Mouse (Mus musculus) stomach, postnatal 0 days (tissue): ENCODE measurements around the gene Mgst2. TPM values are rescaled to one million over a fixed set of nuclear protein-coding genes. Genes with fewer than 3 reads are reported as not detected.
A peak's percentile ranks its signal among the peaks of the same experiment; 100 is the strongest.

Experiments used
- ATAC-seq: fragments of 200-750 bp; cut with Nextera tagmentation; 2 replicates; pipeline ENCODE4 v1.8.0; 2017; ENCODE audit not compliant: low FRiP score, low TSS enrichment
- DNase-seq: peaks from one replicate; pipeline ENCODE4 v3.0.0-alpha.2; 2016; ENCODE audit warnings: low spot score
- H3K27ac ChIP-seq: fragments of 300-500 bp; sonication (generic); replicated peaks from 2 replicates; pipeline ENCODE4 v1.5.1; 2014; ENCODE audit warnings: mild to moderate bottlenecking, control low read depth
- H3K27me3 ChIP-seq: fragments of 300-500 bp; sonication (generic); 2 replicates; pipeline ENCODE4 v1.6.1; 2014; ENCODE audit warnings: low read length; ENCODE audit not compliant: control insufficient read depth, insufficient read depth
- H3K36me3 ChIP-seq: fragments of 300-500 bp; sonication (generic); 2 replicates; pipeline ENCODE4 v1.6.1; 2014; ENCODE audit warnings: low read length, mixed read lengths; ENCODE audit not compliant: control insufficient read depth, insufficient read depth
- H3K4me1 ChIP-seq: fragments of 300-500 bp; sonication (generic); replicated peaks from 2 replicates; pipeline ENCODE4 v1.6.1; 2014; ENCODE audit warnings: antibody characterized with exemption; ENCODE audit not compliant: control insufficient read depth, insufficient read depth
- H3K4me2 ChIP-seq: fragments of 300-500 bp; sonication (generic); replicated peaks from 2 replicates; pipeline ENCODE4 v1.6.1; 2014; ENCODE audit warnings: low read depth, mild to moderate bottlenecking, control low read depth, moderate library complexity
- H3K4me3 ChIP-seq: fragments of 300-500 bp; sonication (generic); 2 replicates; pipeline ENCODE4 v1.5.1; 2014; ENCODE audit warnings: low read depth, low read length, control low read depth
- H3K9ac ChIP-seq: fragments of 300-500 bp; sonication (generic); 2 replicates; pipeline ENCODE4 v1.6.1; 2014; ENCODE audit warnings: mild to moderate bottlenecking, low read length, control low read depth, mixed read lengths
- H3K9me3 ChIP-seq: fragments of 300-500 bp; sonication (generic); 2 replicates; pipeline ENCODE4 v1.6.1; 2016; ENCODE audit warnings: low read length; ENCODE audit not compliant: control insufficient read depth
- CTCF ChIP-seq: IDR thresholded peaks from 2 replicates; pipeline ENCODE4 v1.5.1; 2016; ENCODE audit warnings: antibody characterized with exemption, low read depth, mild to moderate bottlenecking, moderate library complexity
- EP300 ChIP-seq: optimal IDR thresholded peaks from 2 replicates; pipeline ENCODE3; 2016; ENCODE audit warnings: antibody characterized with exemption
- WGBS: fragments of 180-500 bp; shearing (Covaris S2); extraction: QIAGEN DNeasy Blood & Tissue Kit; methylation state at CpG from one replicate; pipeline ENCODE4 v1.1.7; 2014; 5-methylcytosine and 5-hydroxymethylcytosine counted together
- polyA plus RNA-seq: library from polyadenylated mRNA; unstranded; fragments of >200 nt; fragmentation: Nextera tagmentation; extraction: Ambion mirVana; gene quantifications from 2 replicates; pipeline ENCODE4 v1.2.1, GENCODE M21; 2015

Gene Mgst2
- polyA plus RNA-seq, 1 experiment from 2014 or later = 264 TPM

- ATAC-seq = no peak
- no peak for DNase-seq
- H3K27ac ChIP-seq = no peak overlapping the region
- 59% methylated on average over 6 of the region's 6 CpGs for WGBS
- no peak overlapping the region for H3K4me2 ChIP-seq
- peaks cover 4% of the 10 kb centered on the region for H3K36me3 ChIP-seq
- no peaks in the 10 kb centered on the region for H3K9me3 ChIP-seq
- H3K27me3 ChIP-seq = no peaks in the 10 kb centered on the region
- H3K9ac ChIP-seq = no peak overlapping the region
- no peak overlapping the region for H3K4me3 ChIP-seq
- TF ChIP-seq EP300 = no peak
- TF ChIP-seq CTCF = no peak
- H3K4me1 ChIP-seq = no peaks in the 10 kb centered on the region
Measured at GRCm38 (mm10) chr3:51686316-51686715, 26.2 kb downstream of the Mgst2 start.

DNA sequence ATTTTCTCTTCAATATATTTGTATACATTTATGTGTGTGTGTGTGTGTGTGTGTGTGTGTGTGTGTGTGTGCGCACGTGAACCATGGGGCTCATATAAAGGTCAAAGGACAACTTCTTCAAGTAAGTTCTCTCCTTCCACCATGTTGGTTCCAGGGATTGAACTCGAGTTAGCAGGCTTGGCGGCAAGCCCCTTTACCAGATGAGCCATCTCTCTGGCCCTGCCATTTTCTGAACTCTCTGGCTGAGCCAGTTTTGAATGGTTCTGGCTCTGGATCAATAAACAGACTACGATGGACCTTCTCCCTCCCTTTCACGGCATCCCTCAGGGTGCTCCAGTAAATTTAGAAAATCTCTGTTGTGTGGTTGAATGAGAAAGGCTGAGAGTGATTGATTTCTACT is 26.6 kb downstream of the Mgst2 start:
- H3K4me1 ChIP-seq = no peaks in the 10 kb centered on the region
- H3K4me2 ChIP-seq = no peak overlapping the region
- no peak overlapping the region for H3K9ac ChIP-seq
- H3K9me3 ChIP-seq = no peaks in the 10 kb centered on the region
- H3K36me3 ChIP-seq = peaks cover 4% of the 10 kb centered on the region
- H3K27me3 ChIP-seq = no peaks in the 10 kb centered on the region
- DNase-seq (no peak), ATAC-seq (no peak)
- H3K27ac ChIP-seq = no peak overlapping the region
- WGBS = 65% methylated on average over 6 of the region's 6 CpGs
- H3K4me3 ChIP-seq = no peak overlapping the region
- TF ChIP-seq CTCF (no peak), EP300 (no peak)

- Histone ChIP-seq H3K27ac (no peak overlapping the region), H3K4me2 (no peak overlapping the region), H3K27me3 (no peaks in the 10 kb centered on the region), H3K4me3 (no peak overlapping the region), H3K4me1 (no peaks in the 10 kb centered on the region), H3K36me3 (peaks cover 4% of the 10 kb centered on the region), H3K9ac (no peak overlapping the region), H3K9me3 (no peaks in the 10 kb centered on the region)
- TF ChIP-seq EP300 = no peak
- TF ChIP-seq CTCF = no peak
- DNase-seq = no peak
- no peak for ATAC-seq
- WGBS = 85% methylated on average over 8 of the region's 8 CpGs
Measured at GRCm38 (mm10) chr3:51688725-51689124, 28.6 kb downstream of the Mgst2 start.

GRCm38 (mm10) chr3:51693196-51693595 is 33.0 kb downstream of the Mgst2 start:
- TF ChIP-seq CTCF = no peak
- TF ChIP-seq EP300 = no peak
- Histone ChIP-seq H3K4me1 (no peaks in the 10 kb centered on the region), H3K9ac (no peak overlapping the region), H3K27me3 (no peaks in the 10 kb centered on the region), H3K27ac (no peak overlapping the region), H3K9me3 (no peaks in the 10 kb centered on the region), H3K4me3 (no peak overlapping the region), H3K36me3 (peaks cover 4% of the 10 kb centered on the region), H3K4me2 (no peak overlapping the region)
- no peak for ATAC-seq
- 93% methylated on average over 10 of the region's 10 CpGs for WGBS
- DNase-seq = no peak

DNA sequence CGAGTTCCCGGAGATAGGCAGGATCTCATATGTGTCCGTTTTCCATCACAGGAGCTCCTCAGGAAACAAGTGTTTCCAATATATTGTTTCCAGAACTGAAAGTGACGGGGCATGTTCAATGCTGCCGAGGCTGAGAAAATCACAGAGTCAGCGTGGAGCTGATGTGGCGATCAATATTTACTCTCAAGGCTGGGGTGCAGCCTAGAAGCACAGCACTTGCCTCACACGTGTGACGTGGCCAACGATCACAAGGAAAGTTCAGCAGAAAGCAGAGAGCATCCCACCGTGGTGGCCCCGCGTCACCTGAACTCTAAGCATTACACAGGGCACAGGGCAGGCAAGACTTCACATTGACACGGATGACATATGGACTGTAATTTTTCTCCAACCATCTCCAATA is 34.4 kb downstream of the Mgst2 start:
- WGBS = 77% methylated on average over 14 of the region's 14 CpGs
- Histone ChIP-seq H3K9ac (no peak overlapping the region), H3K27ac (no peak overlapping the region), H3K4me2 (no peak overlapping the region), H3K4me3 (0 out of 2 replicates have a peak overlapping the region, but pooled peaks have one; percentile 8), H3K27me3 (no peaks in the 10 kb centered on the region), H3K9me3 (no peaks in the 10 kb centered on the region), H3K4me1 (no peaks in the 10 kb centered on the region; the same call in 1 of the 2 replicates), H3K36me3 (peaks cover 4% of the 10 kb centered on the region; the same call in 1 of the 2 replicates)
- ATAC-seq = peak; percentile 60
- peak; percentile 54 for DNase-seq
- TF ChIP-seq CTCF = no peak
- TF ChIP-seq EP300 = no peak

- no peak overlapping the region for H3K27ac ChIP-seq
- WGBS = 66% methylated on average over 3 of the region's 3 CpGs
- no peaks in the 10 kb centered on the region for H3K27me3 ChIP-seq
- TF ChIP-seq CTCF (no peak), EP300 (no peak)
- no peak overlapping the region for H3K4me2 ChIP-seq
- ATAC-seq (no peak), DNase-seq (no peak)
- no peak overlapping the region for H3K9ac ChIP-seq
- no peaks in the 10 kb centered on the region for H3K9me3 ChIP-seq
- H3K4me3 ChIP-seq = no peak overlapping the region
- H3K4me1 ChIP-seq = no peaks in the 10 kb centered on the region; the same call in 1 of the 2 replicates
- no peaks in the 10 kb centered on the region for H3K36me3 ChIP-seq
Measured at GRCm38 (mm10) chr3:51695713-51696112, 35.6 kb downstream of the Mgst2 start.
